Mouse (Mus musculus) forebrain, embryonic 14.5 days (tissue): ENCODE results near the gene Taf15. TPM values are rescaled to one million over a fixed set of nuclear protein-coding genes. Genes with fewer than 3 reads are reported as not detected.
"Not testable (repeated sequence)": the region's sequence is repeated elsewhere in the genome, so short reads cannot be mapped to it uniquely, and the experiment has no call there.

Experiments
- ATAC-seq: fragments of 200-750 bp; cut with Nextera tagmentation; 2 replicates; pipeline ENCODE4 v1.8.0; 2017; ENCODE audit warnings: mild to moderate bottlenecking, moderate library complexity
- DNase-seq: peaks from one replicate; pipeline ENCODE4 v3.0.0-alpha.2; 2015; ENCODE audit warnings: low spot score
- H3K27ac ChIP-seq: fragments of 300-500 bp; sonication (generic); 2 replicates; pipeline ENCODE4 v1.5.1; 2014; ENCODE audit warnings: low read depth, mild to moderate bottlenecking, control low read depth, low read length, moderate library complexity
- H3K27me3 ChIP-seq: fragments of 300-500 bp; sonication (generic); replicated peaks from 2 replicates; pipeline ENCODE4 v1.6.1; 2014; ENCODE audit warnings: low read length, control low read depth, mixed read lengths; ENCODE audit not compliant: control insufficient read depth, insufficient read depth
- H3K36me3 ChIP-seq: fragments of 300-500 bp; sonication (generic); 2 replicates; pipeline ENCODE4 v1.6.1; 2014; ENCODE audit warnings: low read length, control low read depth; ENCODE audit not compliant: control insufficient read depth, insufficient read depth
- H3K4me1 ChIP-seq: fragments of 300-500 bp; sonication (generic); 2 replicates; pipeline ENCODE4 v1.6.1; 2014; ENCODE audit warnings: antibody characterized with exemption, low read length, control low read depth; ENCODE audit not compliant: control insufficient read depth, insufficient read depth
- H3K4me2 ChIP-seq: fragments of 300-500 bp; sonication (generic); 2 replicates; pipeline ENCODE4 v1.6.1; 2014; ENCODE audit warnings: mild to moderate bottlenecking, control low read depth, low read length
- H3K4me3 ChIP-seq: fragments of 300-500 bp; sonication (generic); 2 replicates; pipeline ENCODE4 v1.5.1; 2014; ENCODE audit warnings: low read depth, low read length, control low read depth
- H3K9ac ChIP-seq: fragments of 300-500 bp; sonication (generic); 2 replicates; pipeline ENCODE4 v1.6.1; 2014; ENCODE audit warnings: mild to moderate bottlenecking, low read length, control low read depth, moderate library complexity
- H3K9me3 ChIP-seq: fragments of 300-500 bp; sonication (generic); replicated peaks from 2 replicates; pipeline ENCODE4 v1.6.1; 2016; ENCODE audit warnings: low read length, control low read depth, mixed read lengths; ENCODE audit not compliant: control insufficient read depth
- WGBS: fragments of 180-500 bp; shearing (Covaris S2); extraction: QIAGEN DNeasy Blood & Tissue Kit; methylation state at CpG from one replicate; pipeline ENCODE4 v1.1.7; 2014; 5-methylcytosine and 5-hydroxymethylcytosine counted together
- polyA plus RNA-seq: library from polyadenylated mRNA; unstranded; fragments of >200 nt; fragmentation: Nextera tagmentation; extraction: Ambion mirVana; gene quantifications from 2 replicates; pipeline ENCODE4 v1.2.1, GENCODE M21; 2014

Gene Taf15
- polyA plus RNA-seq, 1 experiment from 2014 or later: 8.1 TPM

DNA sequence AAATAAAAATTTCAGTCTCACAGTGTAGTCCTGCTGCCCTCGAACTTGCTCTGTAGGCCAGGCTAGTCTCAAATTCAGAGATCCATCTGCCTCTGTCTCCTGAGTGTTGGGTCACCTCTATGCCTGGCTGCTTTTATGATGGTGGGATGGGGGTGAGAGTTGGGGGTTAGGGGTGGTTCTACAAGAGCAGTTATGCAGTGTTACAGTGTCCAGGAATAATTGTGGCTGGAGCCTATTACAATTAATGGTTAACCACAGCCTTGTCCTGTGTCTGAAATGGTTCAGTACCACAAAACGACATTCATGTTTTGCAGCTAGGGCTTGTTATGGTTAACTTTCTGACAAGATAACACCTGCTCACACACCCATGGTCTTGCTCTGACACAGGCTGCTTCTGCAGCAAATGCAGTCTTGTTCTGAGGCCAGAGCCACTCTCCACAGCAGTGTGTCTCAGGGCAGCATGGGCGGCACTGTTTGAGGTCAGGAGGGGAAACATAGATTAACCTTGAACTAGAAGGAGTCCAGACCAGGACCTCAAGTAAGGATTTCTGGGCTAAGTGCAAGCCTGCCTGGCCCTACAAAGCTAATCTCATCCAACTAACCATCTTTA, 65.9 kb downstream of the Taf15 start:
- H3K9ac ChIP-seq: no peak overlapping the region
- peaks cover 5% of the 10 kb centered on the region; the same call in 1 of the 2 replicates for H3K4me1 ChIP-seq
- H3K9me3 ChIP-seq: no peaks in the 10 kb centered on the region
- no peak overlapping the region for H3K4me3 ChIP-seq
- H3K27me3 ChIP-seq: no peaks in the 10 kb centered on the region
- H3K4me2 ChIP-seq: no peak overlapping the region
- ATAC-seq (no peak), DNase-seq (no peak)
- 82% methylated on average over 3 of the region's 3 CpGs for WGBS
- H3K36me3 ChIP-seq: no peaks in the 10 kb centered on the region
- H3K27ac ChIP-seq: no peak overlapping the region

DNA sequence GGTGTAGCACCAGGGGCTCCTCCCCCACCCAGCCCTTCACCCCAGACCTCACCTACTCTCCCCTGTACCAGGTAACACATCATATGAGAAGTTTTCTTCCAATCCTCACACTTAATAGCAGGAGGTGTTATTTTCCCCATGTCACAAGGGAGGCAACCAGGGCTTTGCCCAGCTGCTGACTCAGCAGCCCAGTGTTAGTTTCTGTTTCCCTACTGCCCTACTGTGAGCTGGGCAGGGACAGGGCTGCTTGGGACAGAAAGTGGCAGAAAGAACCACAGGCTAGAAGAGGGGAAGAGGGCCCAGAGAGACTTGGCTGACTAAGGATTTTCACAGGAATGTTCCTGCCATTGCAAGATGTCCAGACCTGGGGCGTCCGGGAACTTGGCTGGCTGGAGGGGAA, 68.0 kb downstream of the Taf15 start:
- 85% methylated on average over 2 of the region's 2 CpGs for WGBS
- Histone ChIP-seq H3K9me3 (no peaks in the 10 kb centered on the region), H3K27ac (no peak overlapping the region), H3K9ac (no peak overlapping the region), H3K4me2 (no peak overlapping the region), H3K27me3 (no peaks in the 10 kb centered on the region), H3K4me1 (no peaks in the 10 kb centered on the region), H3K36me3 (no peaks in the 10 kb centered on the region), H3K4me3 (no peak overlapping the region)
- ATAC-seq (no peak), DNase-seq (no peak)

DNA sequence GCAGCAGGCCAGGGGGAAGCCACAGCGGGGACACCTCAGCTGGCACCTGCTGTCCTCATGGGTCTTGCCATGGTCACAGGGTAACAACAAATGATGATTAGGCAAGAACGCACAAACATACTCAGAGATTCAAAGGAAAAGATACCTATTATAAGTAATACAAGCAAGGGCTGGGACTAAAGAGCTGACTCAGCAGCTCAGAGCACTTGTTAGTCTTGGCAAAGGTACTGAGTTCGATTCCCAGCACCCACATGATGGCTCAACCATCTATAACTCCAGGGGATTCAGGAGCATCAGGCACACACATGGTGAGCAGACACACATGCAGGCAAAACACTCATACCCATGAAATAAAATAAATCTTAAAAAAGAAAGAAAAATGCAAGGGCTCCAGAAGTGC, 68.5 kb downstream of the Taf15 start:
- H3K36me3 ChIP-seq: no peaks in the 10 kb centered on the region
- ATAC-seq (no peak), DNase-seq (no peak)
- H3K4me2 ChIP-seq: no peak overlapping the region
- H3K9ac ChIP-seq: no peak overlapping the region
- WGBS: 91% methylated on average over 3 of the region's 3 CpGs
- H3K4me1 ChIP-seq: no peaks in the 10 kb centered on the region
- H3K27me3 ChIP-seq: no peaks in the 10 kb centered on the region
- H3K9me3 ChIP-seq: no peaks in the 10 kb centered on the region
- no peak overlapping the region for H3K27ac ChIP-seq
- H3K4me3 ChIP-seq: no peak overlapping the region

GRCm38 (mm10) chr11:83544214-83544613, 71.3 kb downstream of the Taf15 start:
- Histone ChIP-seq H3K9ac (no peak overlapping the region), H3K9me3 (no peaks in the 10 kb centered on the region), H3K4me3 (no peak overlapping the region), H3K27ac (no peak overlapping the region), H3K4me1 (no peaks in the 10 kb centered on the region), H3K36me3 (no peaks in the 10 kb centered on the region), H3K27me3 (no peaks in the 10 kb centered on the region), H3K4me2 (no peak overlapping the region)
- DNase-seq (no peak), ATAC-seq (no peak)
- whole genome bisulfite sequencing: 80% methylated on average over 3 of the region's 3 CpGs

- no peak overlapping the region for H3K4me2 ChIP-seq
- no peak overlapping the region for H3K27ac ChIP-seq
- H3K4me3 ChIP-seq: no peak overlapping the region
- no peak for ATAC-seq
- no peaks in the 10 kb centered on the region for H3K36me3 ChIP-seq
- H3K27me3 ChIP-seq: no peaks in the 10 kb centered on the region
- WGBS: 92% methylated on average over 5 of the region's 5 CpGs
- H3K9me3 ChIP-seq: no peaks in the 10 kb centered on the region
- no peak for DNase-seq
- no peaks in the 10 kb centered on the region for H3K4me1 ChIP-seq
- no peak overlapping the region for H3K9ac ChIP-seq
These were observed 77.3 kb downstream of the Taf15 start for GRCm38 (mm10) chr11:83550186-83550632.

DNA sequence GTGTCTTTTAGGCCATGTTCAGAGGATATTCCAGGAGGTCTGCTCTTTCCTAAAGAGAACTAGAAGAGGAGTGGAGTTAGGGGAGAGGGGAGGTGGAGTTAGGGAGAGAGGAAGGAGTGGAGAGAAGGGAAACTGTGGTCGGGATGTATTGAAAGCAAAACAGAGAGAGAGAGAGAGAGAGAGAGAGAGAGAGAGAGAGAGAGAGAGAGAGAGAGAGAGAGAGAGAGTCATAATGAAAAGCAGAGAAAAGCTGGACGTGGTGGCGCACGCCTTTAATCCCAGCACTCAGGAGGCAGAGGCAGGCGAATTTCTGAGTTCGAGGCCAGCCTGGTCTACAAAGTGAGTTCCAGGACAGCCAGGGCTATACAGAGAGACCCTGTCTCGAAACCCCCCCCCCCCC, 78.2 kb downstream of the Taf15 start:
- H3K36me3 ChIP-seq, H3K27me3 ChIP-seq, DNase-seq, H3K9ac ChIP-seq, ATAC-seq, H3K4me1 ChIP-seq, H3K4me3 ChIP-seq, H3K4me2 ChIP-seq, H3K27ac ChIP-seq, H3K9me3 ChIP-seq: not testable (repeated sequence)
- 92% methylated on average over 7 of the region's 7 CpGs for WGBS

- WGBS: 90% methylated on average over 5 of the region's 5 CpGs
- Histone ChIP-seq H3K4me3 (no peak overlapping the region), H3K9ac (no peak overlapping the region), H3K36me3 (no peaks in the 10 kb centered on the region), H3K4me2 (no peak overlapping the region), H3K27ac (no peak overlapping the region), H3K9me3 (no peaks in the 10 kb centered on the region), H3K27me3 (no peaks in the 10 kb centered on the region), H3K4me1 (no peaks in the 10 kb centered on the region)
- ATAC-seq: no peak
- no peak for DNase-seq
These were observed 78.8 kb downstream of the Taf15 start for GRCm38 (mm10) chr11:83551668-83552067.

Other genes with a start within 250 kb of the Taf15 start
- not detected in 2 replicates for gene Slfn14, start 186.4 kb upstream of the Taf15 start, polyA plus RNA-seq
- gene Ap2b1, start 174.1 kb upstream of the Taf15 start, polyA plus RNA-seq: 107 and 139 TPM in 2 replicates
- gene Pex12, start 170.5 kb upstream of the Taf15 start, polyA plus RNA-seq: 18.0 and 23.3 TPM in 2 replicates
- 7.9 and 12.3 TPM in 2 replicates for gene Rasl10b, start 63.9 kb upstream of the Taf15 start, polyA plus RNA-seq
- gene Gas2l2, start 43.6 kb upstream of the Taf15 start, polyA plus RNA-seq: 0.32 and 0.38 TPM in 2 replicates
- gene 1700020L24Rik, start 35.4 kb upstream of the Taf15 start, polyA plus RNA-seq: 0.36 TPM in 1 of 2 replicates, not detected in the other
- 1.8 and 2.2 TPM in 2 replicates for gene Mmp28, start 10.0 kb upstream of the Taf15 start, polyA plus RNA-seq
- not detected in 2 replicates for gene Heatr9, start 49.1 kb downstream of the Taf15 start, polyA plus RNA-seq
- 0.33 and 0.46 TPM in 2 replicates for gene Ccl5, start 57.4 kb downstream of the Taf15 start, polyA plus RNA-seq
- gene Ccl9, start 105.5 kb downstream of the Taf15 start, polyA plus RNA-seq: 1.2 and 2.0 TPM in 2 replicates
- 1.3 and 1.6 TPM in 2 replicates for gene Ccl6, start 120.0 kb downstream of the Taf15 start, polyA plus RNA-seq
- not detected in 2 replicates for gene Rpl9-ps1, start 172.5 kb downstream of the Taf15 start, polyA plus RNA-seq
- 0.55 and 1.1 TPM in 2 replicates for gene Ccl3, start 176.3 kb downstream of the Taf15 start, polyA plus RNA-seq
- 0.56 TPM in 1 of 2 replicates, not detected in the other for gene Ccl4, start 189.5 kb downstream of the Taf15 start, polyA plus RNA-seq
- not detected in 2 replicates for gene Wfdc17, start 230.9 kb downstream of the Taf15 start, polyA plus RNA-seq
- not detected in 2 replicates for gene Wfdc18, start 235.9 kb downstream of the Taf15 start, polyA plus RNA-seq